Mouse (Mus musculus) stomach, embryonic 16.5 days (tissue): ENCODE measurements around the gene Gm38431. TPM values are rescaled to one million over a fixed set of nuclear protein-coding genes. Genes with fewer than 3 reads are reported as not detected.

Experiments used
- ATAC-seq: fragments of 200-750 bp; cut with Nextera tagmentation; 2 replicates; pipeline ENCODE4 v1.8.0; 2017; ENCODE audit warnings: moderate number of reproducible peaks, moderate TSS enrichment; ENCODE audit not compliant: insufficient read depth, low FRiP score
- H3K27ac ChIP-seq: fragments of 300-500 bp; sonication (generic); 2 replicates; pipeline ENCODE4 v1.5.1; 2014; ENCODE audit warnings: low read length
- H3K27me3 ChIP-seq: fragments of 300-500 bp; sonication (generic); 2 replicates; pipeline ENCODE4 v1.6.1; 2014; ENCODE audit warnings: low read length, control low read depth, mixed read lengths; ENCODE audit not compliant: control insufficient read depth, insufficient read depth
- H3K36me3 ChIP-seq: fragments of 300-500 bp; sonication (generic); 2 replicates; pipeline ENCODE4 v1.6.1; 2014; ENCODE audit warnings: low read length; ENCODE audit not compliant: control insufficient read depth, insufficient read depth
- H3K4me1 ChIP-seq: fragments of 300-500 bp; sonication (generic); 2 replicates; pipeline ENCODE4 v1.6.1; 2014; ENCODE audit warnings: low read length, control low read depth, mixed read lengths; ENCODE audit not compliant: control insufficient read depth, insufficient read depth
- H3K4me2 ChIP-seq: fragments of 300-500 bp; sonication (generic); 2 replicates; pipeline ENCODE4 v1.6.1; 2014; ENCODE audit warnings: low read depth, low read length, mixed read lengths
- H3K4me3 ChIP-seq: fragments of 300-500 bp; sonication (generic); replicated peaks from 2 replicates; pipeline ENCODE4 v1.5.1; 2014; ENCODE audit warnings: mild to moderate bottlenecking, low read length
- H3K9ac ChIP-seq: fragments of 300-500 bp; sonication (generic); 2 replicates; pipeline ENCODE4 v1.6.1; 2014; ENCODE audit warnings: low read length
- H3K9me3 ChIP-seq: fragments of 300-500 bp; sonication (generic); replicated peaks from 2 replicates; pipeline ENCODE4 v1.6.1; 2016; ENCODE audit warnings: low read length, control low read depth; ENCODE audit not compliant: control insufficient read depth
- WGBS: fragments of 180-500 bp; shearing (Covaris S2); extraction: QIAGEN DNeasy Blood & Tissue Kit; methylation state at CpG from one replicate; pipeline ENCODE4 v1.1.7; 2014; 5-methylcytosine and 5-hydroxymethylcytosine counted together
- polyA plus RNA-seq: library from polyadenylated mRNA; unstranded; fragments of >200 nt; fragmentation: Nextera tagmentation; extraction: Ambion mirVana; gene quantifications from 2 replicates; pipeline ENCODE4 v1.2.1, GENCODE M21; 2015

Gm38431 gene
- polyA plus RNA-seq, 1 experiment from 2014 or later = 1.2 TPM

DNA sequence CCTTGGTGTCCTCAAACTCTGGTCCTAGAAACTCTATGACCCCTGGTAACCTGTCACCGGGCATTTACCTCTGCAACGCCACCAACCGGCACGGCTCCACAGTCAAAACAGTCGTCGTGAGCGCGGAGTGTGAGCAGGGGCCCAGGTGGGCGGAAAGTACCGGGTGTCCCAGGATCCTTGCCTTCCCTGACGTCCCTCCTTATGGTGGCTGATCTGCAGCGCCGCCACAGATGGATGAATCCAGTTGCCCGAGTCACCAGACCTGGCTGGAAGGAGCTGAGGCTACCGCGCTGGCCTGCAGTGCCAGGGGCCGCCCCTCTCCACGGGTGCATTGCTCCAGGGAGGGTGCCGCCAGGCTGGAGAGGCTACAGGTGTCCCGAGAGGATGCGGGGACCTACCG is 55.1 kb downstream of the Gm38431 start:
- Histone ChIP-seq H3K27me3 (peaks cover 67% of the 10 kb centered on the region), H3K4me1 (peaks cover 27% of the 10 kb centered on the region), H3K27ac (no peak overlapping the region), H3K4me3 (no peak overlapping the region), H3K9ac (no peak overlapping the region), H3K9me3 (no peaks in the 10 kb centered on the region; the same call in 1 of the 2 replicates), H3K4me2 (0 out of 2 replicates have a peak overlapping the region, but pooled peaks have one; percentile 66), H3K36me3 (no peaks in the 10 kb centered on the region)
- ATAC-seq = no peak
- WGBS = 5% methylated on average over 22 of the region's 22 CpGs

DNA sequence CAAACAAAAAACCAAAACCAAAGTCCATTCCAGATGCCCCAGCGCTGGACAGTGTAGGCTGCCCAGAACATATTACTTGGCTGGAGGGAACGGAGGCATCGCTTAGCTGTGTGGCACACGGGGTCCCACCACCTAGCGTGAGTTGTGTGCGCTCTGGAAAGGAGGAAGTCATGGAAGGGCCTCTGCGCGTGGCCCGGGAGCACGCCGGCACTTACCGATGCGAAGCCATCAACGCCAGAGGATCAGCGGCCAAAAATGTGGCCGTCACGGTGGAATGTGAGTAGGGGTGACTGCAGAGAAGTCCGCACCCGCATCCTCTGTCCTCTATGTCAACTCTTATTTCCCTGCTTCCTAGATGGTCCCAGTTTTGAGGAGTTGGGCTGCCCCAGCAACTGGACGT is 55.6 kb downstream of the Gm38431 start:
- Histone ChIP-seq H3K4me1 (peaks cover 27% of the 10 kb centered on the region), H3K9me3 (no peaks in the 10 kb centered on the region; the same call in 1 of the 2 replicates), H3K4me2 (no peak overlapping the region), H3K27ac (no peak overlapping the region), H3K36me3 (no peaks in the 10 kb centered on the region), H3K9ac (no peak overlapping the region), H3K27me3 (peaks cover 67% of the 10 kb centered on the region), H3K4me3 (no peak overlapping the region)
- ATAC-seq = no peak
- WGBS = 12% methylated on average over 20 of the region's 20 CpGs

DNA sequence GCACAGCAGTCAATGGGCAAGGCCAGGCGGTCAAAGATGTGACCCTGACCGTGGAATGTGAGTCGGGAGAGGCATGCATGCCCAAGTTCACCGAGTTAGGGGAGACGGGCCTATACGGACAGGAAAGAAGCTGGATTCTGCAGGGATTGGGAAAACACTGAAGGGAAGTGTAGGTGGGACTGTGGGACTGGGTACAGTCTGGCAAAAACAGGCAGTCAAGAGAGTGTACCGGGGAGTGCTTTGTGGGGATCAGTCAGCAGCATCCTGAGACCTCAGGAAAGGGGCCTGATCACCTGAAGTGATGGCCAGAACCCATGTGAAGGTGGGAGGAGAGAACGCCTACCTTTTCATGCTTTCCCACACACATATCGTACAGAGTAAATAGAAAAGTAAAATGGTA is 56.2 kb downstream of the Gm38431 start:
- H3K4me3 ChIP-seq = no peak overlapping the region
- no peak overlapping the region for H3K4me2 ChIP-seq
- peaks cover 67% of the 10 kb centered on the region for H3K27me3 ChIP-seq
- no peak overlapping the region for H3K9ac ChIP-seq
- H3K36me3 ChIP-seq = no peaks in the 10 kb centered on the region
- H3K9me3 ChIP-seq = no peaks in the 10 kb centered on the region; the same call in 1 of the 2 replicates
- peaks cover 25% of the 10 kb centered on the region for H3K4me1 ChIP-seq
- WGBS = 27% methylated on average over 9 of the region's 9 CpGs
- no peak overlapping the region for H3K27ac ChIP-seq
- no peak for ATAC-seq

DNA sequence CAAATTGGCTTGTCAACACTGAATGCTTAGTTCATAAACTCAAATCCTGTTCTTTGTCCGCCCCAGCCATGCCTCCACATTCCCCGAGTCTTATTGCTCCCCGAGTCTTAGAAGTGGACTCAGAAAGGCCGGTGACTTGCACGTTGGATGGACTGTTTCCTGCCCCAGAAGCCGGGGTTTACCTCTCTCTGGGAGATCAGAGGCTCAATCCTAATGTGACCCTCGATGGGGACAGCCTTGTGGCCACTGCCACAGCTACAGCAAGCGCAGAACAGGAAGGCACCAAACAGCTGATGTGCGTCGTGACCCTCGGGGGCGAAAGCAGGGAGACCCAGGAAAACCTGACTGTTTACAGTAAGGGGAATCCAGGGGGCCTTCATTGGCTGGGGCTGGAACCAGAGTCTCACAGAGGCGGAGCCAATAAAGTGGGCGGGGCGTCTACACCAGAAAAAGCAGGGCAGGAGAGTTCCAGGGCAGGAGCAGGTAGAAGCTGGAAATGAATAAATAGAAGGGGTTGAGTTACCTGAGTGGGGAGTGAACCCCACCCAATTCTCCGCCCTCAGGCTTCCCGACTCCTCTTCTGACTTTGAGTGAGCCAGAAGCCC is 57.2 kb downstream of the Gm38431 start:
- Histone ChIP-seq H3K36me3 (no peaks in the 10 kb centered on the region), H3K4me1 (peaks cover 32% of the 10 kb centered on the region), H3K9ac (no peak overlapping the region), H3K9me3 (no peaks in the 10 kb centered on the region; the same call in 1 of the 2 replicates), H3K27me3 (peaks cover 75% of the 10 kb centered on the region), H3K4me2 (no peak overlapping the region), H3K4me3 (no peak overlapping the region), H3K27ac (no peak overlapping the region)
- WGBS = 5% methylated on average over 17 of the region's 17 CpGs
- ATAC-seq = no peak

DNA sequence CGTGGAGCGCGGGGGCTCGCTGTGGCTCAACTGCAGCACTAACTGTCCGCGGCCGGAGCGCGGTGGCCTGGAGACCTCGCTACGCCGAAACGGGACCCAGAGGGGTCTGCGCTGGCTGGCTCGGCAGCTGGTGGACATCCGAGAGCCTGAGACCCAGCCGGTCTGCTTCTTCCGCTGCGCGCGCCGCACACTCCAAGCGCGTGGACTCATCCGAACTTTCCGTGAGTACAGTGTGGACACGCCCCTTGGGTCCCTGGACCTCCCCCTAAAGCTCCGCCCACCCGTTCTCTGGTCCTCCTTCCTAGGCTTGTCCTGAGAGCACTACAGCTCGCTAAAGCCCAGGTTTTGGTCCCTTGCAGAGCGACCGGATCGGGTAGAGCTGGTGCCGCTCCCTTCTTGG is 58.7 kb downstream of the Gm38431 start:
- no peaks in the 10 kb centered on the region for H3K9me3 ChIP-seq
- H3K4me3 ChIP-seq = peak overlapping the region; percentile 54
- WGBS = under 1% methylated on average over 34 of the region's 34 CpGs
- H3K27ac ChIP-seq = no peak overlapping the region
- ATAC-seq = peak; percentile 77
- H3K27me3 ChIP-seq = peaks cover 69% of the 10 kb centered on the region
- peak overlapping the region; percentile 97 for H3K4me2 ChIP-seq
- H3K4me1 ChIP-seq = peaks cover 37% of the 10 kb centered on the region
- no peaks in the 10 kb centered on the region for H3K36me3 ChIP-seq
- peak overlapping the region; percentile 64 for H3K9ac ChIP-seq

DNA sequence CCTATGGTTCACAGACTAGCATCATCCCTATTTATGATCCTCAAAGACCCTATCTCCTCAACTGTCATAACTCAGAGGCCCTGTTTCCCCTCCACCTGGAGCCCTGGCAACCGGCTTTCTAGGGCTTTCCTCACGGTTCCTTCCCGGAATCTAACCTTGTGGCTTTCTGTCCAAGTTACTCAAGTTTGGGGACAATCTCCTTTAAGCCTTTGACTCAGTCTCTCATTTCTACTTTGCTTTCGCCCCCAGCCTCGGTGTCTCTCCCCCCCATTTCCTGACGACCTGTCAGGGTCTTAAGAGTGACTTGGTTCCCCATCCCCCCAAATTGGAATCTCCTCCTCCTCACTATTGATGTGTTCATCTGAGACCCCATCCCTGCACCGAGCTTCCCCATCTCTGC is 59.3 kb downstream of the Gm38431 start:
- no peak overlapping the region for H3K27ac ChIP-seq
- 2% methylated on average over 7 of the region's 7 CpGs for WGBS
- no peaks in the 10 kb centered on the region for H3K36me3 ChIP-seq
- peak overlapping the region; percentile 54 for H3K4me3 ChIP-seq
- peak overlapping the region; percentile 64; the same call in 1 of the 2 replicates for H3K9ac ChIP-seq
- peaks cover 62% of the 10 kb centered on the region for H3K27me3 ChIP-seq
- no peak for ATAC-seq
- no peaks in the 10 kb centered on the region for H3K9me3 ChIP-seq
- H3K4me1 ChIP-seq = peaks cover 36% of the 10 kb centered on the region
- H3K4me2 ChIP-seq = peak overlapping the region; percentile 97

DNA sequence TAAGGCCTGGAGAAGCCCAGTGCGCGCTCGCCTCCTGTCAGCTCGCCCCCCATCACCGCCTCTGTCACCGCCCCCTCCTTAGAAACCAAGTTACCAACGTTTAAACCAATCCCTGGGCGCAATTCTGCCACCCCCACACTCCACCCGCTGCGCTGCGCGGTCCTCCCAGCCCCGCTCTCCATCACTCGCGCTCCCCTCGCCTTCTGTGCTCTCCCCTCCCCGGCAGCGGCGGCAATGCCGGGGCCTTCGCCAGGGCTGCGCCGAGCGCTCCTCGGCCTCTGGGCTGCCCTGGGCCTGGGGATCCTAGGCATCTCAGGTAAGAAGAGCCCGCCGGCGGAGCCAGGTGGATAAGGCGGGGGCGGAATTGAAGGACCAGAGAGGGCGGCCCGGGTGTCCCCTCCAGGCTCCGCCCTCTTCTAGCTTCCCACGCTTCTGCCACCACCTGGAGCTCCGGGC is 59.9 kb downstream of the Gm38431 start, which contains the start of gene Icam5:
Gene Icam5 (plus strand): TSS at position 178 of the 456 bp plus-strand sequence.
- Histone ChIP-seq H3K36me3 (no peaks in the 10 kb centered on the region), H3K27me3 (peaks cover 57% of the 10 kb centered on the region), H3K4me2 (peak within 1 kb of the TSS; percentile 97), H3K9ac (peak within 1 kb of the TSS; percentile 64), H3K4me3 (peak within 1 kb of the TSS; percentile 54), H3K9me3 (no peaks in the 10 kb centered on the region), H3K4me1 (peaks cover 31% of the 10 kb centered on the region), H3K27ac (peak within 1 kb of the TSS; percentile 56)
- ATAC-seq = no peak
- WGBS = under 1% methylated on average over 35 of the region's 35 CpGs

DNA sequence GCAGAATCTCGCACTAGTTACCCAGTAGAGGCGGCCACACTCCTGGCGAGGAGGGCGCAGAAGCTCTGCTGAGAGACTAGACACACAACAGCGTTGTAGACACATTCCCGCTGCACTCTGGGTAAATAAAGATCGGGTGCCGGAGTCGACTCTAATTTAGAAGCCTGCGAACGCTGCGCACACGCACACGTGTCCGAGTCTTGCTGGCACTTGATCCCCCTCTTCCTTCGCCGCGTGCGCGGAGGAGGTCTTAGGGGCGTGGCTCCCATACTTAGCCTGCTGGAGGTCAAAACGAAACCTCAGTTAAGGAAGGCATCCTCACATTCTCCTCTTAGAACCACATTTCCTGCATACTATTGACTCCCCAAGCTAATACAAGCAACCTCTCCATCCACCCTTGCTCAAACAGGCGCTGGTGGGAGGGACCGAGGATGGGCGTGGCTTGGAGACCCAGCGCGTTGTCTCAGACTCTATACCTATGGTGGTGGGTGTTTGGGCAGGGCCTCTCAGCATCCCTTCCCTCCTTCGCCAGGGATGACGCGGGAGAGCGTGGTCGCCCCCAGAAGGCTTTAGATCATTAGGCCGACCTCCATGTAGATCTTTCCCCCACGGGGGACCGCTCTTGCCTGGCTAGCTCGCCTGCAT is 60.4 kb downstream of the Gm38431 start:
- peak; percentile 25 for ATAC-seq
- H3K27ac ChIP-seq = peak overlapping the region; percentile 56
- no peaks in the 10 kb centered on the region for H3K9me3 ChIP-seq
- WGBS = under 1% methylated on average over 36 of the region's 36 CpGs
- no peaks in the 10 kb centered on the region for H3K36me3 ChIP-seq
- H3K4me1 ChIP-seq = peaks cover 28% of the 10 kb centered on the region
- peak overlapping the region; percentile 49 for H3K9ac ChIP-seq
- peak overlapping the region; percentile 97 for H3K4me2 ChIP-seq
- peaks cover 52% of the 10 kb centered on the region for H3K27me3 ChIP-seq
- H3K4me3 ChIP-seq = peak overlapping the region; percentile 54

DNA sequence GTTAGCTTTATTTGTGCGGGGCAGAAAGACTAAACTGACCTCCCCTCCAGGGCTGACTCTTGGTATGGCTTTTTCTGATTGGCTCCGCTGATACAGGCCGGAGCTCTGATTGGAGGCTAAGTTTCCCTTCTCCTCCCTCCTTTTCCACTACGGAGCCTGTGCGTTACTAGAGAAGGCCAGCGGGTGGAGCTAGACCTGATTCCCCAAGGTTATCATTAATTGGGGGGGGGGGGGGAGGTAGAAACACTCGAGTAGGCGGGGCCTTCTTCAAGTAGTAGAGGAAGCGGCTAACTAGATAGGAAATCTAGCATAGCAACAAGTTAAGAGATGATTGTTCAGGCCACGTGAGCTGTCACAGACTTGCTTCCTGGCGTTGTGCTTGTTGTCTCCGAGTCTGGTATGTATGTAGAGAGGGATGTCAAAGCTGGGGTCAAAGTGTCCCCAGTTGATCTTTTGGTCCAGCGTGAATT is 61.0 kb downstream of the Gm38431 start:
- Histone ChIP-seq H3K9me3 (no peaks in the 10 kb centered on the region), H3K27me3 (peaks cover 46% of the 10 kb centered on the region), H3K36me3 (no peaks in the 10 kb centered on the region), H3K9ac (peak overlapping the region; percentile 49; the same call in 1 of the 2 replicates), H3K4me3 (peak overlapping the region; percentile 54), H3K4me1 (peaks cover 28% of the 10 kb centered on the region), H3K4me2 (peak overlapping the region; percentile 97), H3K27ac (peak overlapping the region; percentile 56)
- peak; percentile 74; the same call in 1 of the 2 replicates for ATAC-seq
- WGBS = 0% methylated on average over 13 of the region's 13 CpGs
